Mouse (Mus musculus) forelimb bud, embryonic 11.5 days (tissue): ENCODE data around the gene Txndc12.

Experiments
- DNase-seq: peaks from one replicate; pipeline ENCODE4 v3.0.0-alpha.2; 2012; ENCODE audit warnings: low read depth, low spot score

Txndc12 gene

GRCm38 (mm10) chr4:108834115-108834970, at the start of gene Txndc12:
Gene Txndc12, plus strand, starts transcription at chr4:108834601.
- DNase-seq = peak; percentile 93

- DNase-seq = no peak
Measured at GRCm38 (mm10) chr4:108789258-108789936, 45.0 kb upstream of the Txndc12 start.

GRCm38 (mm10) chr4:108790507-108790906, 43.9 kb upstream of the Txndc12 start:
- DNase-seq = no peak

GRCm38 (mm10) chr4:108793941-108794340, 40.5 kb upstream of the Txndc12 start:
- no peak for DNase-seq

- no peak for DNase-seq
Measured at GRCm38 (mm10) chr4:108796701-108797100, 37.7 kb upstream of the Txndc12 start.

- DNase-seq = peak; percentile 41
Measured at GRCm38 (mm10) chr4:108798083-108798830, 36.1 kb upstream of the Txndc12 start.

- DNase-seq = no peak
Measured at GRCm38 (mm10) chr4:108803535-108803934, 30.9 kb upstream of the Txndc12 start.

- DNase-seq = no peak
Measured at GRCm38 (mm10) chr4:108811142-108811541, 23.3 kb upstream of the Txndc12 start.

GRCm38 (mm10) chr4:108811550-108811949, 22.9 kb upstream of the Txndc12 start:
- DNase-seq = no peak

- DNase-seq = no peak
Measured at GRCm38 (mm10) chr4:108825677-108826076, 8.7 kb upstream of the Txndc12 start.

GRCm38 (mm10) chr4:108826096-108826495, 8.3 kb upstream of the Txndc12 start:
- no peak for DNase-seq

GRCm38 (mm10) chr4:108826643-108827042, 7.8 kb upstream of the Txndc12 start:
- DNase-seq = no peak

GRCm38 (mm10) chr4:108830698-108831097, 3.7 kb upstream of the Txndc12 start:
- DNase-seq = no peak

GRCm38 (mm10) chr4:108832916-108833827, 1.2 kb upstream of the Txndc12 start, which contains the start of gene Btf3l4:
Gene Btf3l4, minus strand, starts transcription at chr4:108833614.
- peak; percentile 93 for DNase-seq

GRCm38 (mm10) chr4:108833828-108834114, 630 bp upstream of the Txndc12 start:
- DNase-seq = no peak

- no peak for DNase-seq
Measured at GRCm38 (mm10) chr4:108834971-108835311, 540 bp downstream of the Txndc12 start.

GRCm38 (mm10) chr4:108835496-108835895, 1.1 kb downstream of the Txndc12 start:
- no peak for DNase-seq

- DNase-seq = no peak
Measured at GRCm38 (mm10) chr4:108838031-108838430, 3.6 kb downstream of the Txndc12 start.

GRCm38 (mm10) chr4:108841920-108842578, 7.6 kb downstream of the Txndc12 start:
- DNase-seq = no peak

GRCm38 (mm10) chr4:108843336-108843735, 8.9 kb downstream of the Txndc12 start:
- DNase-seq = no peak
